Mouse (Mus musculus) testis, adult 2 months (tissue): Measurements from ENCODE around the gene Gm5105.

ENCODE experiments used
- CTCF ChIP-seq: fragments of 200-500 bp; IDR thresholded peaks from 2 replicates; pipeline ENCODE4 v1.5.1; 2012; ENCODE audit warnings: low read depth, mild to moderate bottlenecking, inconsistent platforms, low read length, moderate library complexity; ENCODE audit not compliant: control insufficient read depth, insufficient read depth, insufficient replicate concordance
- POLR2A ChIP-seq: fragments of 200-500 bp; IDR thresholded peaks from 2 replicates; pipeline ENCODE4 v1.6.1; 2012; ENCODE audit warnings: low read depth, mild to moderate bottlenecking, inconsistent platforms, low read length, moderate library complexity; ENCODE audit not compliant: control insufficient read depth

- TF ChIP-seq CTCF = no peak
- TF ChIP-seq POLR2A = no peak
Measured at GRCm38 (mm10) chr3:138071004-138071403, 3.8 kb upstream of the Gm5105 start.
